Mouse (Mus musculus) liver, adult 2 months (tissue): Measurements from ENCODE around the gene Kat2a. TPM values are rescaled to one million over a fixed set of nuclear protein-coding genes. Genes with fewer than 3 reads are reported as not detected.
A peak's percentile ranks its signal among the peaks of the same experiment; 100 is the strongest.
"Not testable (repeated sequence)": the region's sequence is repeated elsewhere in the genome, so short reads cannot be mapped to it uniquely, and the experiment has no call there.

Experiments used
- DNase-seq: peaks from one replicate; pipeline ENCODE4 v3.0.0-alpha.2; 2011; ENCODE audit warnings: low read depth, low spot score; ENCODE audit errors: extremely low read depth
- H3K27ac ChIP-seq: fragments of 200-500 bp; replicated peaks from 2 replicates; pipeline ENCODE4 v1.5.1; 2012; ENCODE audit warnings: low read depth, mild to moderate bottlenecking, control low read depth, inconsistent platforms, low read length; ENCODE audit not compliant: insufficient read depth
- H3K27me3 ChIP-seq: fragments of 200-500 bp; 2 replicates; pipeline ENCODE4 v1.6.1; 2012; ENCODE audit warnings: mild to moderate bottlenecking, moderate library complexity, low read length, inconsistent platforms; ENCODE audit not compliant: control insufficient read depth, insufficient read depth
- H3K36me3 ChIP-seq: fragments of 200-500 bp; 2 replicates; pipeline ENCODE4 v1.6.1; 2012; ENCODE audit warnings: low read length, inconsistent platforms; ENCODE audit not compliant: control insufficient read depth, insufficient read depth
- H3K4me1 ChIP-seq: fragments of 200-500 bp; 2 replicates; pipeline ENCODE4 v1.6.1; 2011; ENCODE audit warnings: low read length; ENCODE audit not compliant: control insufficient read depth, insufficient read depth
- H3K4me3 ChIP-seq: fragments of 200-500 bp; 2 replicates; pipeline ENCODE4 v1.5.1; 2011; ENCODE audit warnings: low read depth, mild to moderate bottlenecking, control low read depth, low read length, moderate library complexity; ENCODE audit not compliant: insufficient read depth
- H3K79me2 ChIP-seq: fragments of 200-500 bp; 2 replicates; pipeline ENCODE4 v1.6.1; 2012; ENCODE audit warnings: inconsistent platforms, mild to moderate bottlenecking, low read length, moderate library complexity; ENCODE audit not compliant: control insufficient read depth, insufficient read depth
- H3K9ac ChIP-seq: fragments of 200-500 bp; 2 replicates; pipeline ENCODE4 v1.6.1; 2012; ENCODE audit warnings: low read depth, mild to moderate bottlenecking, control low read depth, inconsistent platforms, low read length
- CTCF ChIP-seq: fragments of 200-500 bp; IDR thresholded peaks from 2 replicates; pipeline ENCODE4 v1.5.1; 2011; ENCODE audit warnings: low read depth, low read length, control low read depth
- POLR2A ChIP-seq: fragments of 200-500 bp; IDR thresholded peaks from 2 replicates; pipeline ENCODE4 v1.6.1; 2011; ENCODE audit warnings: low read length, control low read depth; ENCODE audit not compliant: insufficient read depth; ENCODE audit errors: extremely low read depth
- WGBS: fragments of 180-500 bp; shearing (Covaris S2); methylation state at CpG from one replicate; pipeline ENCODE4 v1.1.7; 2018; 5-methylcytosine and 5-hydroxymethylcytosine counted together
- polyA plus RNA-seq: library from polyadenylated mRNA; depleted of rRNA; stranded (reverse); fragments of >200 nt; gene quantifications from 2 replicates; pipeline ENCODE4 v1.2.3, GENCODE M21; 2012; rRNA removed
- total RNA-seq: library from RNA; depleted of rRNA; stranded (reverse); fragments of >200 nt; gene quantifications from 2 replicates; pipeline ENCODE4 v1.2.3, GENCODE M21; 2014; rRNA removed

Gene Kat2a
- total and polyA plus RNA-seq, 2 experiments = 3.3 to 18.9 TPM

DNA sequence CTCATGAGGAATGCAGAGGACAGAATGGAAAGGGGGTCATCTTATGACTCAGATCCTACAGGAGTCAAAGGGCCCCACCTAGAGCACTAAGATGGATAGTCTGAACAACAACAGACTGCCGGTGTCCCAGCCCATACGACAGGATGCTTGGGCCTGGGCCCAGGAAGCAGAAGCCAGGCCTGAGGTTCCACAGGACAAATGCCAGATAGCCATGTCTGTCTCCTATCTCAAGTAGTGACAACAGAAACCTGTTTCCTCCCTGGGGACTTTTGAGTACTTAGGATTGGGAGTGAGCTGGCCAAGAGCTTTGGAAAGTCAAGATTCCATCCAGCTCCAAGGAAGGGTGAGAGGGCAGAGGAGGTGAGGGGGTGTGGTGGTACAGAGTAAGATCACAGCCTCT is 40.3 kb downstream of the Kat2a start:
- 59% methylated on average over 2 of the region's 2 CpGs for WGBS
- Histone ChIP-seq H3K79me2 (no peaks in the 10 kb centered on the region), H3K27ac (no peak overlapping the region), H3K4me1 (no peaks in the 10 kb centered on the region), H3K9ac (no peak overlapping the region), H3K27me3 (0 out of 2 replicates have a peak, but pooled peaks cover 6% of the 10 kb centered on the region), H3K36me3 (no peaks in the 10 kb centered on the region), H3K4me3 (no peak overlapping the region)
- no peak for DNase-seq
- TF ChIP-seq POLR2A = no peak

DNA sequence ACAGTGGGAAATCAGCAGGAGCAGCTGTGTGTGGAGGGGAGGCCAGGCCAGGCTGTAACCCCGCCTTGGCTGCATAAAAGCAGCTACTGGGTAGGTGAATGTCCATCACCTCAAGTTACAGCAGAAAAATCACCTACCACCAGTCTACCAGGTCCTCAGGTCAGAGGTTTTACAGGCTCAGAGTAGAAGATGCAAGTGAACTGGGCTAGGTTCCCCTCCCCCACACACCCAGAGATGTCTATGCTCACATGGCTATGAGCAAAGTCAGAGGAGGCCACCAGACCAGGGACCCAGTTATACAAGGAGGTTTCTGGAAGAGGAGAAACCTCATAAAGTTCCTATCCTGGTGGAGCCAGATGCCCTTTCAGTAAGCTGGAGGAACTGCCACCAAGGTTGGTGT is 41.2 kb downstream of the Kat2a start:
- H3K4me1 ChIP-seq = no peaks in the 10 kb centered on the region
- H3K27me3 ChIP-seq = 0 out of 2 replicates have a peak, but pooled peaks cover 6% of the 10 kb centered on the region
- no peak for DNase-seq
- H3K9ac ChIP-seq = no peak overlapping the region
- H3K36me3 ChIP-seq = no peaks in the 10 kb centered on the region
- no peaks in the 10 kb centered on the region for H3K79me2 ChIP-seq
- TF ChIP-seq CTCF (no peak), POLR2A (no peak)
- no peak overlapping the region for H3K4me3 ChIP-seq
- no peak overlapping the region for H3K27ac ChIP-seq
- 100% methylated on average over 1 of the region's 1 CpGs for WGBS

DNA sequence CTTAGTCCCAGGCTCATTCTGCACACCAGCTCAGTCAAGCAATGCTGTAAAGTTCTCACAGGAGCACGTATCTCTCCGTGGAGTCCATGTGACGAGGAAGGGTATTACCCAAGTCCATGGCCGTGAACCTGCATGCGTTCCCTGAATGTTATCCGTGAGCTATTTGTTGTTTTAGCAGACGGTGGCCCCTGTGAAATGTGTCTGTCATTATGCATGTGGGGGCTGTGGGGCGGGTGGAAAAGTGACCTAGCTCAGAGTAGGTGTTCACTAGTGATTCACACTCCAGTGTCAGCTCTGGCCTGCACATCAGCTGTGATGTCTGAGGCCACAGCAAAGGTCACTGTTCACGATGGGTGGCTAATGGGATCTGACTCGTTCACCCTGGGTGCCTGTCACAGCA is 52.5 kb downstream of the Kat2a start:
- Histone ChIP-seq H3K27ac (no peak overlapping the region), H3K4me3 (no peak overlapping the region), H3K27me3 (no peaks in the 10 kb centered on the region), H3K79me2 (no peaks in the 10 kb centered on the region), H3K9ac (no peak overlapping the region), H3K4me1 (no peaks in the 10 kb centered on the region), H3K36me3 (no peaks in the 10 kb centered on the region)
- WGBS = 76% methylated on average over 10 of the region's 10 CpGs
- TF ChIP-seq CTCF (no peak), POLR2A (no peak)
- no peak for DNase-seq

DNA sequence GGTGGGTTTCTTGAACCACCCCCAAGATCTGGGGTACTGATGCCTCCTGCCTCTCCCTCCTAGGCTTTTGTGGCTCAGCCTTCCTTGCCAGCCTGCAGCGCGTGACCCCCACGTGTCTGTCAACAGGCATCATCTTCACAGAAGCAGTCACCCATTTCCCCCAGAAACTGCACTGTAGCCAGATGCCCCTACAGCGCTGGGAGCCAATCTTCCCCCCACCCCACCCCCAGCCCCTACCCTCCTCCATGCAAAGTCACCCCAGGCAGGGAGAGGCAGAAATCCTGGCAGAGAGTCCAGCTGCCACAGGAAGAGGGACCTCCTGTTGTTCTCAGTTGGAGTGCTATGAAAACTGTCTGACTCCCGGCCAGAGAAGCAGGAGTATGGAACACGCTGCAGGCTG is 55.8 kb downstream of the Kat2a start:
- no peaks in the 10 kb centered on the region for H3K79me2 ChIP-seq
- H3K27ac ChIP-seq = no peak overlapping the region
- no peak overlapping the region for H3K9ac ChIP-seq
- H3K27me3 ChIP-seq = no peaks in the 10 kb centered on the region
- 31% methylated on average over 6 of the region's 6 CpGs for WGBS
- no peak overlapping the region for H3K4me3 ChIP-seq
- TF ChIP-seq POLR2A (no peak), CTCF (no peak)
- DNase-seq = no peak
- H3K36me3 ChIP-seq = no peaks in the 10 kb centered on the region
- H3K4me1 ChIP-seq = no peaks in the 10 kb centered on the region

DNA sequence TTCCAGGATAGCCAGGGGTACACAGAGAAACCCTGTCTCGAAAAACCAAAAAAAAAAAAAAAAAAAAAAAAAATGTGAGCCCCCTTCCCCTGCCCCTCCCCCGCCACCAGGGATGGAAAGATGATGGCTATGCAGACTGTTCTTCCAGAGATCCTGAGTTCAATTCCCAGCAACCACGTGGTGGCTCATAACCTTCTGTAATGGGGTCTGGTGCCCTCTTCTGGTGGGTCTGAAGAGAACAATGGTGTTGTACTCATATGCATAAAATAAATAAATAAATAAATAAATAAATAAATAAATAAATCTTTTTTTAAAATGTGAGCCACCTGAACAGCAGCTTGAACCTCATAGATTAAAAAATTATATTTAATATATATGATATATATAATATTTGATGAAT is 56.7 kb downstream of the Kat2a start:
- peak; percentile 15; the same call in 1 of the 2 replicates for TF ChIP-seq CTCF
- H3K4me3 ChIP-seq, DNase-seq, H3K79me2 ChIP-seq, H3K36me3 ChIP-seq, H3K27me3 ChIP-seq, H3K4me1 ChIP-seq, H3K9ac ChIP-seq, H3K27ac ChIP-seq: not testable (repeated sequence)
- WGBS = 63% methylated on average over 3 of the region's 3 CpGs

Other genes with a start within 250 kb of the Kat2a start
- gene Klhl11, start 239.7 kb downstream of the Kat2a start, total RNA-seq = 6.9 and 7.6 TPM in 2 replicates
- gene Klhl11, start 239.7 kb downstream of the Kat2a start, polyA plus RNA-seq = 1.1 and 1.6 TPM in 2 replicates
- gene Acly, start 184.5 kb downstream of the Kat2a start, total RNA-seq = 205 and 272 TPM in 2 replicates
- gene Acly, start 184.5 kb downstream of the Kat2a start, polyA plus RNA-seq = 118 and 124 TPM in 2 replicates
- 0.28 and 0.40 TPM in 2 replicates for gene Ttc25, start 166.9 kb downstream of the Kat2a start, total RNA-seq
- 0.04 and 0.05 TPM in 2 replicates for gene Ttc25, start 166.9 kb downstream of the Kat2a start, polyA plus RNA-seq
- gene Cnp, start 137.6 kb downstream of the Kat2a start, total RNA-seq = 10.1 and 11.6 TPM in 2 replicates
- 11.0 and 17.3 TPM in 2 replicates for gene Cnp, start 137.6 kb downstream of the Kat2a start, polyA plus RNA-seq
- 13.7 and 16.0 TPM in 2 replicates for gene Nkiras2, start 93.2 kb downstream of the Kat2a start, total RNA-seq
- gene Nkiras2, start 93.2 kb downstream of the Kat2a start, polyA plus RNA-seq = 32.0 and 33.4 TPM in 2 replicates
- gene Dnajc7, start 92.3 kb downstream of the Kat2a start, total RNA-seq = 40.9 and 44.7 TPM in 2 replicates
- gene Dnajc7, start 92.3 kb downstream of the Kat2a start, polyA plus RNA-seq = 16.1 and 16.7 TPM in 2 replicates
- not detected in 2 replicates for gene Zfp385c, start 20.0 kb downstream of the Kat2a start, total RNA-seq
- not detected in 2 replicates for gene Zfp385c, start 20.0 kb downstream of the Kat2a start, polyA plus RNA-seq
- 8.1 and 11.9 TPM in 2 replicates for gene Dhx58, start 8.2 kb downstream of the Kat2a start, total RNA-seq
- gene Dhx58, start 8.2 kb downstream of the Kat2a start, polyA plus RNA-seq = 9.2 and 16.3 TPM in 2 replicates
- not detected in 2 replicates for gene Hspb9, start 1.4 kb upstream of the Kat2a start, total RNA-seq
- not detected in 2 replicates for gene Hspb9, start 1.4 kb upstream of the Kat2a start, polyA plus RNA-seq
- gene Rab5c, start 25.8 kb upstream of the Kat2a start, total RNA-seq = 70.8 and 71.3 TPM in 2 replicates
- 140 and 149 TPM in 2 replicates for gene Rab5c, start 25.8 kb upstream of the Kat2a start, polyA plus RNA-seq
- not detected in 2 replicates for gene Kcnh4, start 47.5 kb upstream of the Kat2a start, total RNA-seq
- not detected in 2 replicates for gene Kcnh4, start 47.5 kb upstream of the Kat2a start, polyA plus RNA-seq
- gene Hcrt, start 50.5 kb upstream of the Kat2a start, total RNA-seq = not detected in 2 replicates
- gene Hcrt, start 50.5 kb upstream of the Kat2a start, polyA plus RNA-seq = not detected in 2 replicates
- gene Ghdc, start 58.5 kb upstream of the Kat2a start, total RNA-seq = 7.1 and 8.5 TPM in 2 replicates
- 17.0 and 17.5 TPM in 2 replicates for gene Ghdc, start 58.5 kb upstream of the Kat2a start, polyA plus RNA-seq
- 31.8 and 33.0 TPM in 2 replicates for gene Stat5b, start 138.3 kb upstream of the Kat2a start, total RNA-seq
- 32.0 and 35.2 TPM in 2 replicates for gene Stat5b, start 138.3 kb upstream of the Kat2a start, polyA plus RNA-seq
- gene Stat5a, start 146.9 kb upstream of the Kat2a start, total RNA-seq = 6.9 and 7.8 TPM in 2 replicates
- gene Stat5a, start 146.9 kb upstream of the Kat2a start, polyA plus RNA-seq = 15.0 and 18.0 TPM in 2 replicates
- gene Stat3, start 227.1 kb upstream of the Kat2a start, total RNA-seq = 58.5 and 76.4 TPM in 2 replicates
- 48.7 and 60.4 TPM in 2 replicates for gene Stat3, start 227.1 kb upstream of the Kat2a start, polyA plus RNA-seq